Mouse (Mus musculus) spleen, adult 2 months (tissue): ENCODE data around the gene Lyar. TPM values are rescaled to one million over a fixed set of nuclear protein-coding genes. Genes with fewer than 3 reads are reported as not detected.

ENCODE experiments used
- DNase-seq, 2 experiments: peaks; one replicate each; pipeline versions ENCODE4 v3.0.0 to v3.0.0-alpha.2; 2012 to 2021; ENCODE audit warnings: low spot score in 2 of 2, low read depth in 1 of 2
- H3K27ac ChIP-seq: fragments of 200-500 bp; 2 replicates; pipeline ENCODE4 v1.5.1; 2012; ENCODE audit warnings: low read length, inconsistent platforms; ENCODE audit not compliant: insufficient read depth
- H3K27me3 ChIP-seq: fragments of 200-500 bp; 2 replicates; pipeline ENCODE4 v1.6.1; 2012; ENCODE audit warnings: mild to moderate bottlenecking, moderate library complexity, low read length, inconsistent platforms; ENCODE audit not compliant: control insufficient read depth, insufficient read depth
- H3K36me3 ChIP-seq: fragments of 200-500 bp; 2 replicates; pipeline ENCODE4 v1.6.1; 2012; ENCODE audit warnings: mild to moderate bottlenecking, low read length, inconsistent platforms; ENCODE audit not compliant: control insufficient read depth, insufficient read depth
- H3K4me1 ChIP-seq: fragments of 200-500 bp; 2 replicates; pipeline ENCODE4 v1.6.1; 2011; ENCODE audit warnings: inconsistent platforms; ENCODE audit not compliant: control insufficient read depth, insufficient read depth, insufficient read length
- H3K4me3 ChIP-seq: fragments of 200-500 bp; 2 replicates; pipeline ENCODE4 v1.5.1; 2011; ENCODE audit warnings: mild to moderate bottlenecking, inconsistent platforms; ENCODE audit not compliant: insufficient read depth, insufficient read length; ENCODE audit errors: extremely low read depth
- CTCF ChIP-seq: fragments of 200-500 bp; IDR thresholded peaks from 2 replicates; pipeline ENCODE4 v1.5.1; 2011; ENCODE audit warnings: mild to moderate bottlenecking, inconsistent platforms; ENCODE audit not compliant: insufficient read depth, insufficient read length, insufficient replicate concordance; ENCODE audit errors: extremely low read depth
- POLR2A ChIP-seq: fragments of 200-500 bp; IDR thresholded peaks from 2 replicates; pipeline ENCODE4 v1.6.1; 2011; ENCODE audit warnings: low read depth, low read length, inconsistent platforms
- WGBS: fragments of 180-500 bp; shearing (Covaris S2); methylation state at CpG from one replicate; pipeline ENCODE4 v1.1.7; 2018; 5-methylcytosine and 5-hydroxymethylcytosine counted together
- polyA plus RNA-seq: library from polyadenylated mRNA; depleted of rRNA; stranded (reverse); fragments of >200 nt; gene quantifications from 2 replicates; pipeline ENCODE4 v1.2.3, GENCODE M21; 2012; rRNA removed

The Lyar gene
- polyA plus RNA-seq, 1 experiment, result 3.1 TPM

GRCm38 (mm10) chr5:38280075-38280474, 59.8 kb downstream of the Lyar start:
- Histone ChIP-seq H3K4me1 (no peaks in the 10 kb centered on the region), H3K36me3 (no peaks in the 10 kb centered on the region), H3K4me3 (no peak overlapping the region), H3K27me3 (peaks cover 10% of the 10 kb centered on the region), H3K27ac (no peak overlapping the region)
- no peak for TF ChIP-seq POLR2A
- no peak for TF ChIP-seq CTCF
- 0% methylated on average over 1 of the region's 1 CpGs for WGBS
- no peak for DNase-seq

Other genes with a start within 250 kb of the Lyar start
- gene Stx18, start 181.7 kb upstream of the Lyar start, polyA plus RNA-seq, result 9.1 and 10.2 TPM in 2 replicates
- gene Nsg1, start 60.6 kb upstream of the Lyar start, polyA plus RNA-seq, result 2.8 and 4.3 TPM in 2 replicates
- gene Zbtb49, start within 50 bp of the Lyar start, polyA plus RNA-seq, result 17.2 and 21.1 TPM in 2 replicates
- gene Tmem128, start 39.7 kb downstream of the Lyar start, polyA plus RNA-seq, result 21.4 and 21.7 TPM in 2 replicates
- 0.02 and 0.04 TPM in 2 replicates for gene Otop1, start 55.5 kb downstream of the Lyar start, polyA plus RNA-seq
- 0.98 and 1.2 TPM in 2 replicates for gene Drd5, start 98.9 kb downstream of the Lyar start, polyA plus RNA-seq